Mouse (Mus musculus) mature B cell (primary cell): ENCODE results near the gene Tcap.

Experiments
- in situ Hi-C: fragments of 300-500 bp; cut with MboI; formaldehyde crosslinking; loops from 2 replicates; pipeline ENCODE4 v1.14.3; 2019

Tcap gene

GRCm38 (mm10) chr11:98355732-98356299 is 27.8 kb upstream of the Tcap start:
- in situ Hi-C loops: no loop called here

DNA sequence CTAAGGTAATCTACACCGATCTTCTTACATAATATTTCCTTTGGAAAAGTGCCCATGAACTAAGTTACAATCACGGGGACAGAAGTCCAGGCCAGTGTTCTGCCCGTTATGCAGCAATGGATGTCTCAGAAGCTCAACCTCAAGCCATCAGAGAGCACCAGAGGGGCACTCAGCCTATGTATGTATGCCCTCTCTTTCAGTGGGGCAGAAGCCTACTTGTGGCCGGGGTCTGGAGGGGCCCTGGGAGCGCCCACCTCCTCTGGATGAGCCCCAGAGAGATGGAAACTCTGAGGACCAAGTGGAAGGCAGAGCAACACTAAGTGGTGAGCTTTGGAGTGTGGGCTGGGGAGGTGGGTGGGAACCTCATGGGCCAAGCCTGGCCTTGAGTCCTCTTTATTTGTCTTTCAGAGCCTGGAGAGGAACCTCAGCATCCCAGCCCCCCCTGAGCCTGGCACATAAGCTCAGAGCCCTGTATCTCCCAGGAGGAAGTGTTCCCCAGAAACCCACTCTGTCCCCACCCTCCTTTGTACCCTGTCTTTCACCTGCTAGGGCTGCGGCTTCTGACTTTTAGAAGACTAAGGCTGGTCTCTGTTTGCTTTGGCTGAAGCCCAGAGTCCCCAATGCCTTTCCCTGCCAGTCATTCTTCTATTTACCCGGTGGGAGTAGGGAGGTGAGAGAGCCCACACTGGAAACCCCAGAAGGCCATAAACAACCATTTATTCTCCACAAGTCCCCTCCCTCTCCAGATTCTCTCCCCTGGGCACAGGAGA is 26.8 kb upstream of the Tcap start:
- in situ Hi-C loops: no loop called here

GRCm38 (mm10) chr11:98357396-98358160 is 26.0 kb upstream of the Tcap start:
- in situ Hi-C loops: no loop called here

GRCm38 (mm10) chr11:98358161-98359083 is 25.2 kb upstream of the Tcap start, which contains the start of gene Stard3:
Gene Stard3 (plus strand): TSS chr11:98358368.
- in situ Hi-C loops: no loop called here

GRCm38 (mm10) chr11:98360866-98361521 is 22.6 kb upstream of the Tcap start:
- in situ Hi-C loops: no loop called here

DNA sequence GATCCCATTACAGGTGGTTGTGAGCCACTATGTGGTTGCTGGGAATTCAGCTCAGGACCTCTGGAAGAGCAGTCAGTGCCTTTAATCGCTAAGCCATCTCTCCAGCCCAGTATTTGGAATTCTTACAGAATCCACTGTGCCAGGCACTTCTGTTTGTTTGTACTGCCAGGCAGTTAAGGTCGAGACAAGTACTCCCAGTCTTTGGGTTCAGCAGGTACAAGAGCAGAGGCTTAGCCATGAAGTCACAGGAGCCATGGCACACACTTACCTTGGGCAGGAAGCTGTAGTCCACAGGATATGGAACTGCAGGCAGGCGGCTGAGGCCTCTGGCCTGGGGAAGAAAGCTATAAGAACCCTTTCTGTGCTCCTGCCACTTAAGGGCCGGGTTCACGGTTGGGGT is 19.8 kb upstream of the Tcap start:
- in situ Hi-C loops: no loop called here

DNA sequence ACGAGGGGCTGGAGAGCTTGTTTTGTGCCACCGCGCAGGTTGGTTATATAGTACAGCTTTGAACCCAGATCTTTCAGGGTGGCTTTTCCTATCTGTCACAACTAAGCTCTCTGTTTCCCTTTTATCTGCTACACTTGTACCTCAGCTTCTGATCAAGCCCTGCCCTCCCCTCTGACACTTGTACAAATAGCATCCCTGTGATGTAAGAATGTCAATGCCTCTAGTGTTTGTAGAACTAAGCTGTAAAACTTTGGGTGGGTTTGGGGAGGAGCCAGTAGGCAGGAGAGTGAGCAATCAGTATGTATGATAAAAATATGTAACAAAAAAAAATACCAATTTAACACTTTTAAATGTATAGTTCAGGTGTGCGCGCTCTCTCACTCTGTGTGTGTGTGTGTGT is 19.2 kb upstream of the Tcap start:
- in situ Hi-C loops: no loop called here

- in situ Hi-C loops: no loop called here
These were observed 17.3 kb upstream of the Tcap start for GRCm38 (mm10) chr11:98366290-98366689.

- in situ Hi-C loops: no loop called here
These were observed 16.3 kb upstream of the Tcap start for GRCm38 (mm10) chr11:98367171-98367862.

GRCm38 (mm10) chr11:98367863-98368186 is 15.8 kb upstream of the Tcap start:
- in situ Hi-C loops: no loop called here

GRCm38 (mm10) chr11:98369337-98369736 is 14.3 kb upstream of the Tcap start:
- in situ Hi-C loops: no loop called here

GRCm38 (mm10) chr11:98370588-98370987 is 13.0 kb upstream of the Tcap start:
- in situ Hi-C loops: no loop called here

- in situ Hi-C loops: no loop called here
These were observed 11.9 kb upstream of the Tcap start for GRCm38 (mm10) chr11:98371556-98372240.

- in situ Hi-C loops: no loop called here
These were observed 11.2 kb upstream of the Tcap start for GRCm38 (mm10) chr11:98372406-98372805.

- in situ Hi-C loops: no loop called here
These were observed 10.4 kb upstream of the Tcap start for GRCm38 (mm10) chr11:98373244-98373643.

DNA sequence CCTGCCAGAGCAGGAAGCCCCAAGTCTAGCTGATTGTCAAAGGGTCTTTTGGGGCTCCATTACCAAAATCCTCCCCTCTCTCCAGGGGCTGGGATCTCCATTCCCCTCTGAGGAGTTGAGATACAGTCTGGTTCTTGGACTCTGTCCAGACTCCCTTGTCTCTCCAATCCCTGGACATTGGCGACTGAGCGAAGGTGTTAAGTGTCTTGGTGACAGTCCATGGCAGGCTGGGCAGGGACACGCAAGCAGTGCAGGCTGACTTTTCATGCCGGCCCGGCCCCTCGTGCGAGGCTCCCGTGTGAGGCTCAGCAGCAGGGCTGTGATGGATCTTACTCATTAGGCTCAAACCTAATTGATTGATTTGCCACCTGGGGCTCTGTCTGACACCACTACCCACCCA is 9.3 kb upstream of the Tcap start:
- in situ Hi-C loops: no loop called here

DNA sequence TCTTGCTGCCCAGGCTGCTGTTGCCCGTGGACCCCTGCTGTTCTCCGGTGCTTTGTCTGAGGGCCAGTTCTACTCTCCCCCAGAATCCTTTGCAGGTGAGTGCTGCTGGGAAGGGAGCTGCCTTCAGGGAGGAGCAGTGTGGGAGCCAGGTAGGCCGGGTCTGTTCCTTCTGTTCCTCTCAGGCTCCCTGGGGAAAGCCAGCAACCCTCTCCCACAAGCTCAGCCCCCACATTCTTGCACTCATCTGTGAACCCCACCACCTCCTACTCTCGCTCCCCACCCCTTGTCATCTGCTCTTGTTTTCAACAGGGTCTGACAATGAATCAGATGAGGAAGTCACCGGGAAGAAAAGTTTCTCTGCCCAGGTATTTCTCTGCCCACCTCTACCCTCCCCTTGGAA is 6.9 kb upstream of the Tcap start:
- in situ Hi-C loops: no loop called here

DNA sequence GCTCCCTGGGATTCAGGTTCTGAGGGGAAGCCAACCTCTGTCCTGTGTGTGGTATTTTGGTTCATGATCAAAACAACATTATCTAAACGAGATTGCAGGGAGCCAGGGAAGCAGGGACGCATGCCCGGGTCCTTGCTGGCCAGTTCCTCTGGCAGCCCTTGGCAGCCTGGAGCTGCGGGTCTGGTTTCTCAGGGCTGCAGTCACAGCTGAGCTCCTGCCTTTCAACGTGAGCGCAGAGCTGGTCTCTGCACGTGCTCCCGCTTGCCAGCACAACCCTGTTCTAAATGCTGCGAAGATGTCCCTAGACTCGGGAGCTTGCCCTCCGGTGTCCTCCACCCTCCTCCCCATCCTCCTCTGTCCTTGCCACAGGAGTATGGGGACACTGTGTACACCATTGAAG is 5.8 kb upstream of the Tcap start:
- in situ Hi-C loops: no loop called here

- in situ Hi-C loops: no loop called here
These were observed 4.2 kb upstream of the Tcap start for GRCm38 (mm10) chr11:98379379-98379778.

DNA sequence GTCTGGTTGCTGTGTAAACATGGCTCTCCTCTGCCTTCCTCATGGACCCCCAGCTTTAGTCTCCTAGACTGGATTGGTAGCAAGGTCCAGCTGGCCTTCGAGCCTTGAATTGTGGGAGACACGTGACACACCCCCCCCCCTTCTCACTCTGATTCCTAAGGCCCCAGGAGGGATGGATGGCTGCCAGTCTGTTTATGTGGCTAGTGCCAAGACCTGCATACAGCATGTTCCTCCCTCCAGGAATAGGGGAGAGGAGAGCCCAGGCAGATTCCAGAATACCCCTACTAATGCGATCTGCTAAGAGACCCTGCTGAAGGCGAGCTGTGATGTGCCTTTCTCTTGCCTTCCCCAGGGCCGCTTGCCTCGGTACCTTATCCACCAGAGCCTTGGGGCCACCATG is 3.5 kb upstream of the Tcap start:
- in situ Hi-C loops: no loop called here
